8 mouse cellular contexts compared by ENCODE assay signal in the genomic region with DNA sequence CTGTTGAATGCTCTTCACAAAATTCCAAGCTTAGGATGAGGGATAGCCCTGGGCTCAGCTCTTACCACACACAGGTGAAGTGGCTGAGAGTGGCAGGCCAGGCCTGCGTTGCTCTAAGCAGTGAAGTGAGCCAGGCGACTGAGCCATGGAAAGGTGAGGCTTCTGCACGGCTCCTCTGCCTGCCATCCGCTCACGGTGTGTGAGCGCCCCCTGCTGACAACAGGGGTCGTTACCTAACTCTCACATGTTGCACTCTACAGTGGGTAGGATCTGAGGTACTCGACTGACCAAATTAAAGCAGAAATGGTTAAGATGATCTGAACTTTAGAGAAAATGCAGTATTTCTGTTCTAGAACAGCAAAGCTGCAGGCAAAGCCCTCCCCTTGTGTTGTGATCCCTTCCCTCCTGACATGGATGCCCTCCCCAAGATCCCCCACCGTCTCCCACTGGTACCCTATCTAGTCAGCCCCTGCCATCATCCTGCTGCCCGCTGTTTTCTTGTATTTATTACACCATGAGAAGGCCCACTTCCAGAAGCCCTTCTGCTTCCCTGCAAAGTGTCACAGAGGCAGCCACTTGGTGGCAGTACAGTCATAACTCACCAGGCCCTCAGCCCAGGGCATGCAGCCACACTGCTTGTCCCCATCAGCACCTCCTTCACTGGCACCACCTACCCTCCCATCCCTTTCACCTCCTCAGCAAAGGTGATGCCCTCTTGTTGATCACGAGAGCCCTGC. TPM values are rescaled to one million over a fixed set of nuclear protein-coding genes. Genes with fewer than 3 reads are reported as not detected.
DNase-seq lines count a peak whose midpoint lies in the region; ATAC-seq and TF ChIP-seq lines count a peak whose summit lies in the region.

No protein-coding gene starts in this region.

- H3K9me3 ChIP-seq in limb, embryonic 11.5 days (ENCODE audit: control insufficient read depth, low read length), result no peaks in the 10 kb centered on the region
- H3K9me3 ChIP-seq in midbrain, embryonic 14.5 days (ENCODE audit: control insufficient read depth, low read length), result no peaks in the 10 kb centered on the region

- TF ChIP-seq POLR2A in testis, adult 2 months (IDR thresholded peaks at IDR 0.05; ENCODE audit: control insufficient read depth, low read depth, low read length), result no peak

- no peak for ATAC-seq in limb, embryonic 11.5 days (ENCODE audit: insufficient number of reproducible peaks, low FRiP score, low TSS enrichment, low read depth)
- ATAC-seq in midbrain, embryonic 14.5 days (ENCODE audit: low FRiP score, low TSS enrichment), result peak; percentile 64; the same call in 1 of the 2 replicates

- no peaks in the 10 kb centered on the region for H3K27me3 ChIP-seq in testis, adult 2 months (ENCODE audit: control insufficient read depth, insufficient read depth, low read length)
- H3K27me3 ChIP-seq in limb, embryonic 11.5 days (ENCODE audit: control insufficient read depth, insufficient read depth, low read length), result no peaks in the 10 kb centered on the region
- no peaks in the 10 kb centered on the region for H3K27me3 ChIP-seq in midbrain, embryonic 14.5 days (ENCODE audit: control insufficient read depth, insufficient read depth, low read length)

- H3K4me2 ChIP-seq in limb, embryonic 11.5 days (ENCODE audit: low read depth, severe bottlenecking), result no peak overlapping the region
- no peak overlapping the region for H3K4me2 ChIP-seq in midbrain, embryonic 14.5 days (ENCODE audit: low read length)

- WGBS in limb, embryonic 11.5 days, result 32% methylated on average over 11 of the region's 11 CpGs
- 29% methylated on average over 11 of the region's 11 CpGs for WGBS in midbrain, embryonic 14.5 days

- DNase-seq in testis, postnatal 14 days (ENCODE audit: low spot score), result no peak
- peak; percentile 72 for DNase-seq in embryo, embryonic 9.5 days (ENCODE audit: extremely low spot score)
- DNase-seq in heart, adult 11 months, result peak; percentile 93
- peak; percentile 26 for DNase-seq in kidney, adult 11 months
- peak; percentile 89 for DNase-seq in limb, embryonic 11.5 days (ENCODE audit: low spot score)
- peak; percentile 94 for DNase-seq in midbrain, embryonic 14.5 days
- peak; percentile 73 for DNase-seq in spleen, adult 12 weeks (ENCODE audit: low spot score)

- no peak overlapping the region for H3K4me3 ChIP-seq in testis, adult 2 months (ENCODE audit: control insufficient read depth, low read depth, low read length)
- H3K4me3 ChIP-seq in limb, embryonic 11.5 days (ENCODE audit: low read depth, low read length), result no peak overlapping the region
- H3K4me3 ChIP-seq in midbrain, embryonic 14.5 days (replicated peaks; ENCODE audit: low read depth, low read length), result no peak overlapping the region

- peak; percentile 88; the same call in 1 of the 2 replicates for TF ChIP-seq CTCF in testis, adult 2 months (IDR thresholded peaks at IDR 0.05; ENCODE audit: control insufficient read depth, insufficient read depth, insufficient replicate concordance, low read depth, low read length)

- no peak overlapping the region for H3K9ac ChIP-seq in limb, embryonic 11.5 days (ENCODE audit: low read length)
- H3K9ac ChIP-seq in midbrain, embryonic 14.5 days (replicated peaks; ENCODE audit: low read length), result no peak overlapping the region

- no peak overlapping the region for H3K27ac ChIP-seq in testis, adult 2 months (ENCODE audit: control insufficient read depth, insufficient read depth, low read depth, low read length)
- no peak overlapping the region for H3K27ac ChIP-seq in limb, embryonic 11.5 days (replicated peaks; ENCODE audit: low read depth, low read length)
- H3K27ac ChIP-seq in midbrain, embryonic 14.5 days (replicated peaks; ENCODE audit: low read depth, low read length), result no peak overlapping the region

- H3K4me1 ChIP-seq in testis, adult 2 months (ENCODE audit: control insufficient read depth, insufficient read depth, low read length), result no peaks in the 10 kb centered on the region
- peaks cover 2% of the 10 kb centered on the region for H3K4me1 ChIP-seq in limb, embryonic 11.5 days (ENCODE audit: control insufficient read depth, insufficient read depth, low read length)
- H3K4me1 ChIP-seq in midbrain, embryonic 14.5 days (ENCODE audit: control insufficient read depth, insufficient read depth, low read length), result 0 out of 2 replicates have a peak, but pooled peaks cover 9% of the 10 kb centered on the region

- peaks cover 1% of the 10 kb centered on the region for H3K36me3 ChIP-seq in testis, adult 2 months (ENCODE audit: control insufficient read depth, insufficient read depth, low read length)
- peaks cover 4% of the 10 kb centered on the region; the same call in 1 of the 2 replicates for H3K36me3 ChIP-seq in limb, embryonic 11.5 days (ENCODE audit: control insufficient read depth, insufficient read depth, low read length)
- peaks cover 68% of the 10 kb centered on the region for H3K36me3 ChIP-seq in midbrain, embryonic 14.5 days (ENCODE audit: control insufficient read depth, insufficient read depth, low read length)

RNA-seq across cellular contexts. Expression of a gene that starts 21.4 kb away (rescaled TPM):
- polyA plus RNA-seq in testis, adult 2 months (2012; rRNA removed), result 114 and 125 TPM in 2 replicates
- 46.2 and 49.4 TPM in 2 replicates for polyA plus RNA-seq in limb, embryonic 11.5 days (2014; fragmentation: Nextera tagmentation; extraction: Ambion mirVana)
- polyA plus RNA-seq in midbrain, embryonic 14.5 days (2014; fragmentation: Nextera tagmentation; extraction: Ambion mirVana), result 41.8 and 48.3 TPM in 2 replicates

RNA-seq across cellular contexts. Expression of a gene that starts 29.0 kb away (rescaled TPM):
- polyA plus RNA-seq in testis, adult 2 months (2012; rRNA removed), result 35.5 and 40.4 TPM in 2 replicates
- 11.0 and 12.0 TPM in 2 replicates for polyA plus RNA-seq in limb, embryonic 11.5 days (2014; fragmentation: Nextera tagmentation; extraction: Ambion mirVana)
- 2.9 and 4.0 TPM in 2 replicates for polyA plus RNA-seq in midbrain, embryonic 14.5 days (2014; fragmentation: Nextera tagmentation; extraction: Ambion mirVana)

RNA-seq across cellular contexts. Expression of a gene that starts 29.3 kb away (rescaled TPM):
- polyA plus RNA-seq in testis, adult 2 months (2012; rRNA removed), result 5.4 and 6.9 TPM in 2 replicates
- 3.4 and 4.8 TPM in 2 replicates for polyA plus RNA-seq in limb, embryonic 11.5 days (2014; fragmentation: Nextera tagmentation; extraction: Ambion mirVana)
- polyA plus RNA-seq in midbrain, embryonic 14.5 days (2014; fragmentation: Nextera tagmentation; extraction: Ambion mirVana), result 169 and 190 TPM in 2 replicates

Comparison
In these comparisons a context has a peak if more than half of its experiments do, and no peak if none do; other contexts are left out.
1. RNA of a gene that starts 29.3 kb away (polyA plus RNA-seq): 169 to 190 TPM in midbrain, embryonic 14.5 days; 5.4 to 6.9 TPM in testis, adult 2 months and 3.4 to 4.8 TPM in limb, embryonic 11.5 days; every median in the first group is over 10 times any median in the second.